Mouse (Mus musculus) liver, embryonic 14.5 days (tissue): ENCODE measurements around the gene Adam12. TPM values are rescaled to one million over a fixed set of nuclear protein-coding genes. Genes with fewer than 3 reads are reported as not detected.
"Not testable (repeated sequence)": the region's sequence is repeated elsewhere in the genome, so short reads cannot be mapped to it uniquely, and the experiment has no call there.

ENCODE experiments used
- ATAC-seq: fragments of 200-750 bp; cut with Nextera tagmentation; 2 replicates; pipeline ENCODE4 v1.8.0; 2017; ENCODE audit warnings: moderate number of reproducible peaks, mild to moderate bottlenecking, moderate library complexity; ENCODE audit not compliant: insufficient read depth
- DNase-seq, 3 experiments: peaks; one replicate each; pipeline ENCODE4 v3.0.0-alpha.2; 2012 to 2013; ENCODE audit warnings: low read depth in 3 of 3, low spot score in 3 of 3
- H3K27ac ChIP-seq: fragments of 300-500 bp; sonication (generic); 2 replicates; pipeline ENCODE4 v1.5.1; 2014; ENCODE audit warnings: moderate library complexity, mild to moderate bottlenecking, control low read depth, inconsistent platforms
- H3K27me3 ChIP-seq: fragments of 300-500 bp; sonication (generic); 2 replicates; pipeline ENCODE4 v1.6.1; 2014; ENCODE audit warnings: mild to moderate bottlenecking, low read length, moderate library complexity; ENCODE audit not compliant: control insufficient read depth, insufficient read depth
- H3K36me3 ChIP-seq: fragments of 300-500 bp; sonication (generic); replicated peaks from 2 replicates; pipeline ENCODE4 v1.6.1; 2014; ENCODE audit warnings: low read depth; ENCODE audit not compliant: control insufficient read depth, insufficient read depth
- H3K4me1 ChIP-seq, 2 experiments: fragments of 200-500 bp in 1 of 2; fragments of 300-500 bp in 1 of 2; sonication (generic) in 1 of 2; replicated peaks; 2 replicates each; pipeline ENCODE4 v1.6.1; 2012 to 2014; ENCODE audit warnings: antibody characterized with exemption in 1 of 2, inconsistent platforms in 1 of 2, low read length in 1 of 2; ENCODE audit not compliant: control insufficient read depth in 2 of 2, insufficient read depth in 2 of 2
- H3K4me2 ChIP-seq: fragments of 300-500 bp; sonication (generic); 2 replicates; pipeline ENCODE4 v1.6.1; 2014; ENCODE audit warnings: low read depth, mild to moderate bottlenecking, control low read depth, moderate library complexity
- H3K4me3 ChIP-seq, 2 experiments: fragments of 200-500 bp in 1 of 2; fragments of 300-500 bp in 1 of 2; sonication (generic) in 1 of 2; 2 replicates each; pipeline ENCODE4 v1.5.1; 2012 to 2014; ENCODE audit warnings: low read depth in 2 of 2, low read length in 2 of 2, mild to moderate bottlenecking in 2 of 2, control low read depth in 1 of 2, inconsistent platforms in 1 of 2, moderate library complexity in 1 of 2; ENCODE audit not compliant: insufficient read depth in 1 of 2
- H3K9ac ChIP-seq: fragments of 300-500 bp; sonication (generic); replicated peaks from 2 replicates; pipeline ENCODE4 v1.6.1; 2014; ENCODE audit warnings: mild to moderate bottlenecking, control low read depth, moderate library complexity
- H3K9me3 ChIP-seq: fragments of 300-500 bp; sonication (generic); 2 replicates; pipeline ENCODE4 v1.6.1; 2016; ENCODE audit warnings: low read length, mixed read lengths; ENCODE audit not compliant: control insufficient read depth
- CTCF ChIP-seq: IDR thresholded peaks from 2 replicates; pipeline ENCODE4 v1.5.1; 2016; ENCODE audit warnings: antibody characterized with exemption, low read depth, control low read depth
- EP300 ChIP-seq: IDR thresholded peaks from 2 replicates; pipeline ENCODE4 v1.6.1; 2016; ENCODE audit warnings: antibody characterized with exemption, low read depth
- WGBS: fragments of 180-500 bp; shearing (Covaris S2); extraction: QIAGEN DNeasy Blood & Tissue Kit; methylation state at CpG from one replicate; pipeline ENCODE4 v1.1.7; 2014; ENCODE audit not compliant: insufficient replicate concordance; 5-methylcytosine and 5-hydroxymethylcytosine counted together
- polyA plus RNA-seq, 2 experiments: library from polyadenylated mRNA; depleted of rRNA in 1 of 2; stranded (reverse) in 1 of 2; unstranded in 1 of 2; fragments of >200 nt; fragmentation: Nextera tagmentation in 1 of 2; extraction: Ambion mirVana in 1 of 2; gene quantifications; 2 replicates each; pipeline versions ENCODE4 v1.2.1 to v1.2.3; 2012 to 2014

Adam12 gene
- polyA plus RNA-seq, 2 experiments = 1.9 TPM

DNA sequence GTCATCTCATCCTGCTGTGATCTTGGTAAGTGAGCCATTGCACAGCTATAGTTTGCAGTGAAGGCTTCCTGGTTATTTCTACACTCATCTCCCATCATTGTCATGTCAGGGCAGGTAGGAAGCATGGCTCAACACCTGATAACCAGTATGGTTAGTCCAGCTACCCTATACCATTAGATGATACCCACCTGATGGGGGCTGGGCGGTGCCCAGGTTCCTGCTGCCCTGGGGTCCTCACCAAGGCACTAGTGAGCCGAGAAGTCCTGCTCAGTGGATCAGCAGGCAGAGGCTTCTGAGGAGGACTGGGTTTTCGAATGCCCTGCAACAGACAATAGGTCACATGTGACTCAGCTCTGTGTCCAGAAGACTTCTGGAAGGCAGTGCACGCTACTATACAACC lies 342.0 kb downstream of the Adam12 start:
- Histone ChIP-seq H3K36me3 (no peaks in the 10 kb centered on the region), H3K9ac (no peak overlapping the region), H3K9me3 (no peaks in the 10 kb centered on the region), H3K4me1 (no peaks in the 10 kb centered on the region), H3K4me3 (no peak overlapping the region), H3K27me3 (no peaks in the 10 kb centered on the region), H3K27ac (no peak overlapping the region), H3K4me2 (no peak overlapping the region)
- ATAC-seq (no peak), DNase-seq (no peak)
- WGBS = 60% methylated on average over 4 of the region's 4 CpGs
- TF ChIP-seq EP300 (no peak), CTCF (no peak)

- H3K4me2 ChIP-seq = no peak overlapping the region
- H3K4me3 ChIP-seq = no peak overlapping the region
- H3K27me3 ChIP-seq = no peaks in the 10 kb centered on the region
- TF ChIP-seq EP300 = no peak
- TF ChIP-seq CTCF = no peak
- ATAC-seq = no peak
- no peaks in the 10 kb centered on the region for H3K4me1 ChIP-seq
- no peak for DNase-seq
- 60% methylated on average over 19 of the region's 19 CpGs for whole genome bisulfite sequencing
- no peak overlapping the region for H3K9ac ChIP-seq
- H3K36me3 ChIP-seq = no peaks in the 10 kb centered on the region
- H3K27ac ChIP-seq = no peak overlapping the region
- no peaks in the 10 kb centered on the region for H3K9me3 ChIP-seq
Observed at GRCm38 (mm10) chr7:133888926-133889920, 342.7 kb downstream of the Adam12 start.

GRCm38 (mm10) chr7:133884759-133885431 lies 347.1 kb downstream of the Adam12 start:
- not testable (repeated sequence) for H3K9me3 ChIP-seq, H3K4me3 ChIP-seq, DNase-seq, H3K36me3 ChIP-seq, H3K27ac ChIP-seq, ATAC-seq, H3K4me2 ChIP-seq, H3K27me3 ChIP-seq, H3K4me1 ChIP-seq, H3K9ac ChIP-seq
- 69% methylated on average over 5 of the region's 9 CpGs for WGBS

- Histone ChIP-seq H3K4me3 (no peak overlapping the region), H3K4me2 (no peak overlapping the region), H3K27ac (no peak overlapping the region), H3K4me1 (no peaks in the 10 kb centered on the region), H3K27me3 (no peaks in the 10 kb centered on the region), H3K9me3 (no peaks in the 10 kb centered on the region), H3K36me3 (no peaks in the 10 kb centered on the region), H3K9ac (no peak overlapping the region)
- ATAC-seq = no peak
- no peak for TF ChIP-seq CTCF
- no peak for TF ChIP-seq EP300
- 68% methylated on average over 8 of the region's 8 CpGs for WGBS
- no peak for DNase-seq
Observed at GRCm38 (mm10) chr7:133879761-133880160, 352.2 kb downstream of the Adam12 start.

DNA sequence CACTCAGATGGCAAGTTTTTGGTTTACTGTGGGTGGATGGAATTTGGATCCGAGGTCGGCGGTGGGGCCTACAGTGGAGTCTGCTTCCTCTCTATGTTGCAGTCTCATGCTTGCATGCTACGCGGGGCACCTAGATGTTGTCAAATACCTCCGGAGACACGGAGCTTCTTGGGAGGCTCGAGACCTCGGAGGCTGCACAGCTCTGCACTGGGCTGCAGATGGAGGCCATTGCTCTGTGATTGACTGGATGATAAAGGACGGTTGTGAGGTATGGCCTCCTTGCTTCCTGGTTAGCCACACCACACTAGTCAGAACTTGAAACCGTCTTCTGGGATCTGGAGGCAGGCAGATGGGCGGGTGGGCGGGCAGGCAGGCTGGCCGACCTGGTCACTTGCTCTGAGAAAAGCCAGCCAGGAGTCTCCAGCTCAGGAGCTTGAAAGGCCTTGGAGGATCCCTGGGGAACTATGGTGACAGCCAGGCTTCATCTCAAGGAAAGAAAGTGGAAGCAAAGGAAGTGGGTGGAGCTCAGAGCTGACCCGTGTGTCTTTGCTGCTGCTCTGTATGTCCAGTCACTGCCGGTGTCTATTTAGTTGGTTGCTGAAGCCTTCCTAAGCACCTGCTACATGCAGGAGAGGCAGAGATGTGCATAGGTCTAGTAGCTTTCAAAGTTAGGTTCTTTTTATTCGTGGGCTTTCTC lies 355.2 kb downstream of the Adam12 start:
- no peaks in the 10 kb centered on the region for H3K4me1 ChIP-seq
- no peak overlapping the region for H3K4me2 ChIP-seq
- no peak for DNase-seq
- H3K27ac ChIP-seq = no peak overlapping the region
- no peaks in the 10 kb centered on the region for H3K9me3 ChIP-seq
- no peaks in the 10 kb centered on the region for H3K36me3 ChIP-seq
- H3K27me3 ChIP-seq = no peaks in the 10 kb centered on the region
- no peak overlapping the region for H3K9ac ChIP-seq
- no peak for TF ChIP-seq CTCF
- no peak for TF ChIP-seq EP300
- WGBS = 62% methylated on average over 17 of the region's 17 CpGs
- H3K4me3 ChIP-seq = no peak overlapping the region
- ATAC-seq = no peak
